Mouse (Mus musculus) colon, adult 2 months (tissue): ENCODE results near the gene Olfr303. TPM values are rescaled to one million over a fixed set of nuclear protein-coding genes. Genes with fewer than 3 reads are reported as not detected.

Source experiments
- polyA plus RNA-seq: library from polyadenylated mRNA; depleted of rRNA; stranded (reverse); fragments of >200 nt; gene quantifications from 2 replicates; pipeline ENCODE4 v1.2.3, GENCODE M21; 2012; rRNA removed

Gene Olfr303
- not detected in 2 replicates for polyA plus RNA-seq

GRCm38 (mm10) chr7:86397689-86398088 lies at the start of gene Olfr303:
TSS of gene Olfr303 (minus strand) at chr7:86397789.

GRCm38 (mm10) chr7:86403546-86403945 lies 6.0 kb upstream of the Olfr303 start, which contains the start of gene Olfr301:
TSS of gene Olfr301 (plus strand) at chr7:86403846.

GRCm38 (mm10) chr7:86386558-86386957 lies 11.0 kb downstream of the Olfr303 start, which contains the start of gene Olfr304:
TSS of gene Olfr304 (minus strand) at chr7:86386658.

GRCm38 (mm10) chr7:86366828-86367227 lies 30.8 kb downstream of the Olfr303 start, which contains the start of gene Olfr305:
TSS of gene Olfr305 (minus strand) at chr7:86366928.

Other genes starting within 250 kb of the Olfr303 start
- gene Vmn2r75, start 226.0 kb downstream of the Olfr303 start, polyA plus RNA-seq, result not detected in 2 replicates
- not detected in 2 replicates for gene Vmn2r76, start 151.5 kb downstream of the Olfr303 start, polyA plus RNA-seq
- not detected in 2 replicates for gene Olfr310, start 120.6 kb downstream of the Olfr303 start, polyA plus RNA-seq
- gene Olfr309, start 84.1 kb downstream of the Olfr303 start, polyA plus RNA-seq, result not detected in 2 replicates
- gene Olfr308, start 72.2 kb downstream of the Olfr303 start, polyA plus RNA-seq, result not detected in 2 replicates
- not detected in 2 replicates for gene Olfr307, start 60.2 kb downstream of the Olfr303 start, polyA plus RNA-seq
- gene Olfr305, start 30.9 kb downstream of the Olfr303 start, polyA plus RNA-seq, result not detected in 2 replicates
- gene Olfr304, start 11.1 kb downstream of the Olfr303 start, polyA plus RNA-seq, result not detected in 2 replicates
- not detected in 2 replicates for gene Olfr301, start 6.1 kb upstream of the Olfr303 start, polyA plus RNA-seq
- not detected in 2 replicates for gene Olfr299, start 62.1 kb upstream of the Olfr303 start, polyA plus RNA-seq
- not detected in 2 replicates for gene Olfr298, start 94.7 kb upstream of the Olfr303 start, polyA plus RNA-seq
- not detected in 2 replicates for gene Olfr297, start 122.2 kb upstream of the Olfr303 start, polyA plus RNA-seq
- not detected in 2 replicates for gene Olfr295, start 186.1 kb upstream of the Olfr303 start, polyA plus RNA-seq
- not detected in 2 replicates for gene Olfr294, start 218.9 kb upstream of the Olfr303 start, polyA plus RNA-seq